Mouse (Mus musculus): ENCODE results near the gene Nploc4.
A peak's percentile ranks its signal among the peaks of the same experiment; 100 is the strongest.

GRCm38 (mm10) chr11:120347791-120348683, 89.5 kb downstream of the Nploc4 start, which contains the start of gene Actg1:
- no peak for TF ChIP-seq CHD1 (IDR thresholded peaks at IDR 0.05; ENCODE audit: low read depth, low read length)
- peak; percentile 96 for TF ChIP-seq POLR2A (IDR thresholded peaks at IDR 0.05; ENCODE audit: low read depth, low read length)
- peak; percentile 95 for TF ChIP-seq TBP (conservative IDR thresholded peaks at IDR 0.05; ENCODE audit: low read depth, low read length)
- no peak for TF ChIP-seq CTCF (conservative IDR thresholded peaks at IDR 0.05 in 1 of 2, IDR thresholded peaks at IDR 0.05 in 1 of 2; ENCODE audit: low read depth in 2 of 2, low read length in 2 of 2)
- peak; percentile 78 for TF ChIP-seq TCF12 (IDR thresholded peaks at IDR 0.05; ENCODE audit: low read depth, low read length)
- TF ChIP-seq MAX (IDR thresholded peaks at IDR 0.05; ENCODE audit: low read length) = no peak
- TF ChIP-seq ZMIZ1 (IDR thresholded peaks at IDR 0.05; ENCODE audit: low read depth, low read length) = peak; percentile 99
- peak; percentile 94 for TF ChIP-seq POLR2AphosphoS2 (IDR thresholded peaks at IDR 0.05; ENCODE audit: low read depth, low read length)
- no peak for TF ChIP-seq EP300 (IDR thresholded peaks at IDR 0.05; ENCODE audit: low read length)
- TF ChIP-seq E2F4 (IDR thresholded peaks at IDR 0.05; ENCODE audit: insufficient replicate concordance, low read depth, low read length) = no peak
- TF ChIP-seq USF1 (IDR thresholded peaks at IDR 0.05; ENCODE audit: low read depth, low read length) = peak; percentile 82
- TF ChIP-seq SMC3 (IDR thresholded peaks at IDR 0.05; ENCODE audit: low read depth, low read length) = no peak
- TF ChIP-seq SIN3A (IDR thresholded peaks at IDR 0.05; ENCODE audit: low read length) = no peak
- TF ChIP-seq CHD2 (IDR thresholded peaks at IDR 0.05; ENCODE audit: low read length) = peak; percentile 60; the same call in 1 of the 2 replicates

Measured in CH12.LX (cell line).